Mouse (Mus musculus) liver, embryonic 14.5 days (tissue): ENCODE data around the gene Heyl.

ENCODE experiments used
- CTCF ChIP-seq: IDR thresholded peaks from 2 replicates; pipeline ENCODE4 v1.5.1; 2016; ENCODE audit warnings: antibody characterized with exemption, low read depth, control low read depth
- EP300 ChIP-seq: IDR thresholded peaks from 2 replicates; pipeline ENCODE4 v1.6.1; 2016; ENCODE audit warnings: antibody characterized with exemption, low read depth

GRCm38 (mm10) chr4:123298980-123299670 is 65.8 kb downstream of the Heyl start:
- TF ChIP-seq CTCF (no peak), EP300 (no peak)
